Mouse (Mus musculus) CD4-positive naive resting alpha-beta T cell, adult 76 days (primary cell): ENCODE measurements around the gene Ints11. TPM values are rescaled to one million over a fixed set of nuclear protein-coding genes. Genes with fewer than 3 reads are reported as not detected.

Experiments used
- total RNA-seq: library from RNA; stranded (reverse); gene quantifications from one replicate; pipeline ENCODE4 v1.2.4, GENCODE M21; 2023

Gene Ints11
- 49.4 TPM for total RNA-seq

GRCm38 (mm10) chr4:155869317-155870033 lies at the start of gene Ints11, which contains the start of gene Cptp:
Ints11 (plus strand) TSS chr4:155869546.
Cptp (minus strand) TSS chr4:155869440.

GRCm38 (mm10) chr4:155831205-155831766 lies 38.1 kb upstream of the Ints11 start, which contains the start of gene Aurkaip1:
Aurkaip1 (plus strand) TSS chr4:155831272.

GRCm38 (mm10) chr4:155839483-155839910 lies 29.8 kb upstream of the Ints11 start, which contains the start of gene Mxra8:
Mxra8 (plus strand) TSS chr4:155839680.

GRCm38 (mm10) chr4:155846871-155847578 lies 22.3 kb upstream of the Ints11 start, which contains the start of gene Dvl1:
Dvl1 (plus strand) TSS chr4:155847402.

GRCm38 (mm10) chr4:155863001-155863400 lies 6.3 kb upstream of the Ints11 start, which contains the start of gene Tas1r3:
Tas1r3 (minus strand) TSS chr4:155863362.

DNA sequence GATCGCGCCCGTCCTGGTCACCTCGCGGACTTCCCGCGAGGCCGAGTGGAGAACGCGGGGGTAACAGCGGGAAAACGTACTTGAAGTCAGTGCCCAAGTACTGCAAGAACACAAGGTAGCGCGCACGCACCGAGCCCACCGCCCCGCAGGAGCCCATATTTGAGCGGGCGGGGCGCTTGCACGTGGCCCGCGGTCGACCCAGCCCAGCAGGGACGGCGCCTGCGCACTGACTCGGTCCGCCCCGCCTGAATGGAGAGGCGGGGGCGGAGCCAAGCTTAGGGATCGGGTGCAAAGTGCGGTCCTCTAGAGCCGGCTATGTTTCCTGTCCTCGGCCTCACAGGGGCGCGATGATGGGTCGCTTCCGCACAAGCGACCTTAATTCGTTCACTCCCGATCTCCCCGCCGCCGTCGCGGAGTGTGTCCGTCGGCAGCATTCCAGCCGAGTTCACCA lies 22.2 kb downstream of the Ints11 start, which contains the start of the genes Pusl1 and Acap3:
Pusl1 (minus strand) TSS at position 231 of the 451 bp plus-strand sequence.
Acap3 (plus strand) TSS at position 272 of the 451 bp plus-strand sequence.

Other genes with a start within 250 kb of the Ints11 start
- 204 TPM for gene Cdk11b, start 244.7 kb upstream of the Ints11 start, total RNA-seq
- not detected for gene Gm10563, start 224.1 kb upstream of the Ints11 start, total RNA-seq
- not detected for gene Mmp23, start 216.2 kb upstream of the Ints11 start, total RNA-seq
- gene Mib2, start 200.3 kb upstream of the Ints11 start, total RNA-seq, result 35.2 TPM
- 8.0 TPM for gene Fndc10, start 175.2 kb upstream of the Ints11 start, total RNA-seq
- gene Ssu72, start 164.7 kb upstream of the Ints11 start, total RNA-seq, result 69.3 TPM
- gene Tmem240, start 134.7 kb upstream of the Ints11 start, total RNA-seq, result 1.2 TPM
- gene Atad3a, start 108.5 kb upstream of the Ints11 start, total RNA-seq, result 52.2 TPM
- gene Vwa1, start 94.8 kb upstream of the Ints11 start, total RNA-seq, result not detected
- not detected for gene Tmem88b, start 83.7 kb upstream of the Ints11 start, total RNA-seq
- not detected for gene Ankrd65, start 79.1 kb upstream of the Ints11 start, total RNA-seq
- gene Mrpl20, start 66.7 kb upstream of the Ints11 start, total RNA-seq, result 36.7 TPM
- 283 TPM for gene Ccnl2, start 57.1 kb upstream of the Ints11 start, total RNA-seq
- gene Aurkaip1, start 38.3 kb upstream of the Ints11 start, total RNA-seq, result 73.2 TPM
- gene Mxra8, start 29.9 kb upstream of the Ints11 start, total RNA-seq, result 3.2 TPM
- 67.2 TPM for gene Dvl1, start 22.1 kb upstream of the Ints11 start, total RNA-seq
- gene Tas1r3, start 6.2 kb upstream of the Ints11 start, total RNA-seq, result 1.6 TPM
- 9.6 TPM for gene Cptp, start 106 bp upstream of the Ints11 start, total RNA-seq
- gene Pusl1, start 22.2 kb downstream of the Ints11 start, total RNA-seq, result 33.6 TPM
- gene Acap3, start 22.3 kb downstream of the Ints11 start, total RNA-seq, result 46.6 TPM
- 147 TPM for gene Ube2j2, start 74.3 kb downstream of the Ints11 start, total RNA-seq
- 7.1 TPM for gene C1qtnf12, start 92.8 kb downstream of the Ints11 start, total RNA-seq
- 4.5 TPM for gene B3galt6, start 123.1 kb downstream of the Ints11 start, total RNA-seq
- 221 TPM for gene Sdf4, start 123.3 kb downstream of the Ints11 start, total RNA-seq
- gene Tnfrsf4, start 144.3 kb downstream of the Ints11 start, total RNA-seq, result 33.2 TPM
- gene Tnfrsf18, start 156.6 kb downstream of the Ints11 start, total RNA-seq, result 59.7 TPM
- not detected for gene Ttll10, start 189.9 kb downstream of the Ints11 start, total RNA-seq
- 37.9 TPM for gene 9430015G10Rik, start 240.4 kb downstream of the Ints11 start, total RNA-seq